Mouse (Mus musculus): ENCODE results near the gene Agbl4. TPM values are rescaled to one million over a fixed set of nuclear protein-coding genes. Genes with fewer than 3 reads are reported as not detected.

The Agbl4 gene
- polyA plus RNA-seq, 1 experiment from 2014 or later: 0.66 TPM

DNA sequence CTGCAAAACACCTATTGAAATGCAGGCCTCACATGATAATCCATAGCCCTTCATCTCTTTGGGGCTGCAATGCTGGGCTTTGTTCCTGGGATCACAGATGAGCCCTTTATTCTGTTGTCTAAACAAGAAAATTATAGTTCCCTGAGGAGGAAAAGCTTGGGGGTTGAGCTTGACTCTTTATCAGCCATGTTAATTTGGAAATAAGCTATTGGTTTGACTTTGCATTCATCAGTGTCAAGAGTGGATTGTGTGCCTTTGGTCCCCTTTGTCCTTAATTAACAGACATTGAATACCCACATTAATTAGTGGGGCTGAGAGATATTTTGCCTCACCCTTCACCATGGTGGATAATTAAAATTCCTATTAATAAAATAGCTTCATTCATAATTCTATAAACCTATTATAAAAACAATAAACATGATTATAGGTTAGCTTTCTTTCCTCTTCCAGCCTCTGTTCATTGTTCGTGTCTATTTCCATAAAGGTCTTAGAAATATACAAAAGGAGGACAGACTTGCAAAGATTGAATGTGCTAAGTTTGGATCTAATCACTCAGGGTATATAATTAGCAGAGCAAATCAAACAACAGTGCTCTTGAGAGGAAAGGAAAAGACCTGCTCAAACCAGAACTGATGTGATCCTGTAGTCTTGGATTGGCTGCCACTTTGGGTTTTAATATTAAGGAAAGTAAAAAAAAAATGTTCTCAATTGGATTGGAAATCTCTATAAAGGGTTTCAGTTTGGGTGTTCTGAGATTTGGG lies 607.4 kb downstream of the Agbl4 start:
- Histone ChIP-seq H3K36me3 (replicated peaks) (no peaks in the 10 kb centered on the region), H3K4me1 (peaks cover 13% of the 10 kb centered on the region), H3K27me3 (ENCODE audit: poor library complexity, severe bottlenecking) (peaks cover 44% of the 10 kb centered on the region), H3K9me3 (no peaks in the 10 kb centered on the region), H3K27ac (no peak overlapping the region), H3K4me3 (no peak overlapping the region)
- WGBS: 24% methylated on average over 1 of the region's 1 CpGs
- no peak for DNase-seq (ENCODE audit: extremely low spot score, low spot score)

DNA sequence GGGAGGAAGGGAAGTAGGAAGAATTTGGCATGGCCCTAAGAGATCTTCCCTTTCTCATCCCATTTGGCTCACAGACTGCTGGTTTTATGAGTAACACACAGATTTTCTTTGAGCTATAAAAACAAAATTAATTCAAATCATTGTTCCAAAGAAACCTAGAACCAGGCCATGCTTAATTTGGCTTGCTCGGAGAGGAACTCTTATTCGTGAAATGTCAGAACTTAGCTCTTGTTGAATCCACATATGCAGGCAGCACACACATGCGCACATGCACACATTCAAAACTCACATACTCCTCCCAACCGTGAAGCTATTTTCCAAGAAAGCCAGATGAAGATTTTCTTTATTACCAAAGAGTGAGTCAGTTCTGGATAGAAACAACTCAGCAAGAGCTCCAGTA lies 621.9 kb downstream of the Agbl4 start:
- 90% methylated on average over 4 of the region's 4 CpGs for WGBS
- H3K9me3 ChIP-seq: no peaks in the 10 kb centered on the region
- no peaks in the 10 kb centered on the region for H3K36me3 ChIP-seq (replicated peaks)
- no peak overlapping the region for H3K27ac ChIP-seq
- no peak for DNase-seq (ENCODE audit: extremely low spot score, low spot score)
- no peaks in the 10 kb centered on the region for H3K4me1 ChIP-seq
- no peak overlapping the region for H3K4me3 ChIP-seq
- no peaks in the 10 kb centered on the region for H3K27me3 ChIP-seq (ENCODE audit: poor library complexity, severe bottlenecking)

DNA sequence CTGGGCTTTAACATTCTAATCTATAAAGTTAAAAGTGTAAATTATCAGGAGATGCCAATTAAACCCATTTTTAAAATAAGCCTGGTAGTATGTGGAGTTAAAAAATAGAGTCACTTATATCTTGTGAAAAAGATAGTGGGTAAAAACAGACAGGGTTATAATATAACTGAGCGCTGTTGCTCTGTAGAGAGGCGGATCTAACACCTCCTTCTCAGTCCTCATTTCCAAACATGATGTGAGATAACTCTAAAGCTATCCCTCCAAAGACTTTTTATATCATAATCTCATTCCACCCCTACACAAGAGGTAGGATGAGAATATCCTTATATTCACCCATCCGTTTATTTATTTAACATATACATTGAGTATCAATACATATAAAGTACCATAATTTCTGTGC lies 669.9 kb downstream of the Agbl4 start:
- no peak for DNase-seq (ENCODE audit: extremely low spot score, low spot score)
- Histone ChIP-seq H3K27me3 (ENCODE audit: poor library complexity, severe bottlenecking) (no peaks in the 10 kb centered on the region), H3K4me3 (no peak overlapping the region), H3K27ac (no peak overlapping the region), H3K4me1 (no peaks in the 10 kb centered on the region), H3K36me3 (replicated peaks) (no peaks in the 10 kb centered on the region), H3K9me3 (no peaks in the 10 kb centered on the region)
- 96% methylated on average over 3 of the region's 3 CpGs for WGBS

DNA sequence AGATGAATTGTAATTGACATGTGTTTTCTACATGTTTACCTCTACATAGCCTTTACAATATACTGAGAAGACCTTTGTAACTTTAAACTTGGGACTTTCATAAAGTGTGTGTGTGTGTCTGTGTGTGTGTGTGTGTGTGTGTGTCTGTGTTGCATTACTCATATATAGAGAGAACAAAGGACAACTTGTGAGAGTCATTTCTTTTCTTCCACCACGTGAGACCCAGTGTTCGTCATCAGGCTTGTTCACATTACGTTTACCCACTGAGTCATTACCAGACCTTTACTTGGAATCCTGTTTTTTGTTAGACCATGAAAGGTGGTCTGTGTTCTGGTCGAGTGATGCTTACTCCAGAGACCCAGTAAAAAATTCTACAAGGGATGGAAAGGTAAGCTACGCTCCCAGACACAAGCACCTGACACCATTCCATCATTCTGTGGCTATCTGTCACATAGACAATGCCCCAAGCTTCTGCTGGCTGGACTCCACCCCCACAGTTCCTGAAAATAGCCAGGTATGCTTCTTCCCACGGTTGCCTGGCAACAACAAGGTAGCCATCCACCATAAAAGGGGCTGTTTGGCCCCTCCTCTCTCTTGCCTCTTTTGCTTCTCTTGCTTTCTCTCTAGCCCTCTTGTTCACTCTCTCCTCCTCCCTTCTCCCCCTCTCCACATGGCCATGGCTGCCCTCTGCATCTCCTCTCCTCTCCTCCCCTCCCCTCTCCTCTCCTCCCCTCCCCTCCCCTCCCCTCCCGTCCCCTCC lies 676.5 kb downstream of the Agbl4 start:
- Histone ChIP-seq H3K27ac (no peak overlapping the region), H3K4me1 (no peaks in the 10 kb centered on the region), H3K36me3 (replicated peaks) (no peaks in the 10 kb centered on the region), H3K27me3 (ENCODE audit: poor library complexity, severe bottlenecking) (no peaks in the 10 kb centered on the region), H3K9me3 (no peaks in the 10 kb centered on the region), H3K4me3 (no peak overlapping the region)
- WGBS: 83% methylated on average over 6 of the region's 7 CpGs
- DNase-seq (ENCODE audit: extremely low spot score, low spot score): no peak

DNA sequence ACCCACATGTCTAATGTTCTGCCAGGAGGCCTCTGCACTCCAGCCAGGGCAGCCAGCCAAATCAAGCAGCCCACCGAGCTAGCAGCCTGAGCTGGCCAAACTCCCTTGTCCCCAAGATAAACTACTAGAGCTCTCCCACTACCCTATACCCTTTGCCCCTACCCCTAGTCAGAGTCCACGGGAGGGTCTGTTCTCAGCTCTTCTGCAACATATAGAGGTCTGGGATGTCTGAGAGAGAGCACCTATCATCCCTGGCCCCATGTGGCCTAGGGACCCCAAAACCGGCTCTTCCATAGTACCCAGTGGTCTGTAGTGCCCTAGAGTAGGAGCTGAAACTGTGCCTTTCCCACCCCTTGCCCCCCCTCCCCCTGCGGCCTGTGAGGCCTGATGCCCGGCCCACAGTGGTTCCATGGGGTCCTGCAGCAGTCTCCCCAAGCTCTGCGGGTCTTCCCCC lies 677.3 kb downstream of the Agbl4 start:
- Histone ChIP-seq H3K4me3 (no peak overlapping the region), H3K4me1 (no peaks in the 10 kb centered on the region), H3K27ac (no peak overlapping the region), H3K9me3 (no peaks in the 10 kb centered on the region), H3K36me3 (replicated peaks) (no peaks in the 10 kb centered on the region), H3K27me3 (ENCODE audit: poor library complexity, severe bottlenecking) (no peaks in the 10 kb centered on the region)
- WGBS: 90% methylated on average over 6 of the region's 6 CpGs
- no peak for DNase-seq (ENCODE audit: extremely low spot score, low spot score)

DNA sequence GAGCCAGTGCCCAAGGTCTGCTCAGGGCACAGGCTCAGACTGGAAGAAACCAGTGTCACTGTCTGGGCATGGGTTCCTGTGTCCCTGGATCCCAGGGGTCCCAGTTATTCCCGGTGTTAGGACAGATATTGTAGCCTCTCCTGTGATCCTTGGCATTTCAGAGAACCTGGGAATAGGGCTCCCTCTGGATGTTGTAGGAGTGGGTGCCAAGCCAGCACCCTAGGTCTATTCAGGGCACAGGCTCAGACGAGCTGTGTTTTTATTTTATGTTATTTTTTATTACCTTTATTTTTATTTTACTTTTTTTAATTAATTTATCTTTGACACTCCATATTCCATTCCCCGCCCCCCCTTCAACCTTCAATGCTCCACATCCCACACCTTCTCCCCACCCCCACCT lies 680.3 kb downstream of the Agbl4 start:
- no peak for DNase-seq (ENCODE audit: extremely low spot score, low spot score)
- 91% methylated on average over 3 of the region's 3 CpGs for WGBS
- no peaks in the 10 kb centered on the region for H3K9me3 ChIP-seq
- H3K27me3 ChIP-seq (ENCODE audit: poor library complexity, severe bottlenecking): no peaks in the 10 kb centered on the region
- no peak overlapping the region for H3K27ac ChIP-seq
- no peaks in the 10 kb centered on the region for H3K4me1 ChIP-seq
- no peaks in the 10 kb centered on the region for H3K36me3 ChIP-seq (replicated peaks)
- H3K4me3 ChIP-seq: no peak overlapping the region

DNA sequence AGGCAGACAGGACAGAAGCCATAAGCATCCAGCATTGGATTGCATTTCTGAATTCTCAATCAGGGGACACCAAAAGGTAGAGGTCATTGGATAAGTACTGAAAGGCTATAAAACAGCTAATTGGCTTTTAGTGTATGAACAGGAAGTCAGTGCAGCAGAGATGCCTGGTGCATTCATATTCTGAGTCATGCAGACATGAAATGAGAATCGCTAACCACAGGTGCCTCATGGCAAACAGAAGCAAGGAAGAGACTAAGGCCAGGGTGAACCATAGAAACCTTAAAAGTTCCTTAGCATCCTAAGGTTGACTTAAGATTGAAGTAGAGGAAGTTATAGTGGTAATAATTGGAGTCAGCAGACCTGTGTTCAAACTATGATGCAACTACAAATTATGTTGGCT lies 687.9 kb downstream of the Agbl4 start:
- no peak overlapping the region for H3K4me3 ChIP-seq
- H3K27me3 ChIP-seq (ENCODE audit: poor library complexity, severe bottlenecking): no peaks in the 10 kb centered on the region
- WGBS: 86% methylated on average over 1 of the region's 1 CpGs
- H3K27ac ChIP-seq: no peak overlapping the region
- H3K36me3 ChIP-seq (replicated peaks): no peaks in the 10 kb centered on the region
- DNase-seq (ENCODE audit: extremely low spot score, low spot score): no peak
- H3K9me3 ChIP-seq: no peaks in the 10 kb centered on the region
- no peaks in the 10 kb centered on the region for H3K4me1 ChIP-seq

DNA sequence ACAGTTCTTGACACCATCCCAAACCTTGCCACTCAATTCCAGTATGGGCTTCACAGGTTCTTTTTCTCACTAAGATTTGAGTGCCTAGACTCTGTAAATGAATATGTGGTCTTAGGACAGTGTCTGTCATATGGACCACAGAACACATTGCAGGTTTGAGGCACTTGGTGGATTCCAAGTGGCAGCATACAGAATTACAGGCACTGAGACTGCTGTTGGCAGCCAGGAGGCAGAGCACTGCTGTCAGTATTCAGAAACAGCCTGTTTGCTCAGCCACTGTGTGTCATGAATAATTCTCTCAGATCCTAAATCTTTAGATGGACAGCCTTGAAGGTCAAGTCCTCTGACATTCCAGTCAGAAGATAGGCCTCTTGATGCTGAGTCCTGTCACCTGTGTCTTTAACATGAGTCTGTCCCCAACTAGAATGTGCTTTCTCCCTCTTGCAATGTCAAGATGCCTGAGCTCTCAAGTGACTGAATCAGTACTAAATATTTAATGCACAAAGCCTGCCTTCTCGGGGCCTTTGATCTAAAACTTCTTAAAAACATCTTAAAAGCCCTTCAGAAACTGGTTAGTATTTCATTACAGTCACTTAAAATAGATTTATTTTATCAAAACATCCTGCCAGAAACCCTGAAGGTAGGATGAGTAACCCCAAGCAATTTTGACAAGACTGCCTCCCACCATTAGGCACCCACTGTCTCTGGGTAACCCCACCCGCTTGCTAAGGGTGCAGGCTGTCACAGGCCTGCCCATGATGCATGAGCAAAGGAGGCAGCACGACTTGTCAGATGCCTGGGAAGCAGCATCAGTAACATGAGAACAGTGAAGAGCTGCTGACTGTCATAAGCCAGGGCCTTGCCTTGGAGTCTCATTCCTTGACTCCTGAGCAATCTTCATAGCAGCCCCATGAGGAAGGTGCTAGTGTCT lies 739.0 kb downstream of the Agbl4 start:
- 69% methylated on average over 3 of the region's 3 CpGs for WGBS
- Histone ChIP-seq H3K36me3 (replicated peaks) (no peaks in the 10 kb centered on the region), H3K4me3 (no peak overlapping the region), H3K27me3 (ENCODE audit: poor library complexity, severe bottlenecking) (no peaks in the 10 kb centered on the region), H3K27ac (no peak overlapping the region), H3K9me3 (no peaks in the 10 kb centered on the region), H3K4me1 (peaks cover 6% of the 10 kb centered on the region)
- no peak for DNase-seq (ENCODE audit: extremely low spot score, low spot score)

DNA sequence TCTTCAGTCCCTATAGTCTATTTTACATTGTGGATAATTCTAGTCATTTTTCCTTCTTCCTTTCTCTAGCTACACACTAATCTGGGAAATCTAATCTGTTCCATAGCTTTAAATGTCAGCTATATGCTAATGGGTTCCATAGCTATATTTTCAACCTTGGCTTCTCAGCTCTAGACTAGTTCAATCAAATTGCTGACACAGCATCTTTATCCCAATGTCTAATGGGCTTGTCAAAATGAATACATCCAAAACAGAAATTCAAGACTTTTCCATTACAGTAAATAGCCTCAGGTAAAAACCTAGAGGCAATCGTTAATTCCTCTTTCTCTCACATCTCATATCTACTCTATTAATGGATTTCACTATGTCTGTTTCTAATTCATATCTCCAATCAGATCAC lies 750.3 kb downstream of the Agbl4 start:
- Histone ChIP-seq H3K4me1 (no peaks in the 10 kb centered on the region), H3K27me3 (ENCODE audit: poor library complexity, severe bottlenecking) (no peaks in the 10 kb centered on the region), H3K27ac (no peak overlapping the region), H3K4me3 (no peak overlapping the region), H3K9me3 (no peaks in the 10 kb centered on the region), H3K36me3 (replicated peaks) (no peaks in the 10 kb centered on the region)
- DNase-seq (ENCODE audit: extremely low spot score, low spot score): no peak
- WGBS: 89% methylated on average over 1 of the region's 1 CpGs

DNA sequence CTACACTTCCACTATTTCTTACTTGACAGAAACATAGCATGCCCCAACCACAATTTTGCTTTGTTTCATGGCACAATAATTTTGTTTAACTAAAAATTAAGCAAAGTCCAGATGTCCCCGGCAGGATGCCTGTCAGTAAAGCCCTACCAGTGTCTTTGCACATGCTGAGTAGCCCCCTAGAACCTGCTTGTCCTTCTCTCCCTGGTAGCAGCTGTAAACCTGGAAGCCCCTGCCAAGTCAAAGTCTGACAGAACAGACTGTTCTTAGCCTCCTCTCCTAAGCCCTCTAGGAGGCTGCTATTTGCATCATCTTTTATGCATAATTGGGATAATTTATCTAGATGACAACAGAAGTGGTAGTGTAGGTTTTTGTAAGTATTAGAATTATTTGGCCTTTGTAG lies 758.4 kb downstream of the Agbl4 start:
- Histone ChIP-seq H3K27ac (no peak overlapping the region), H3K4me3 (no peak overlapping the region), H3K36me3 (replicated peaks) (no peaks in the 10 kb centered on the region), H3K9me3 (no peaks in the 10 kb centered on the region), H3K27me3 (ENCODE audit: poor library complexity, severe bottlenecking) (no peaks in the 10 kb centered on the region), H3K4me1 (no peaks in the 10 kb centered on the region)
- WGBS: 91% methylated on average over 1 of the region's 1 CpGs
- no peak for DNase-seq (ENCODE audit: extremely low spot score, low spot score)

DNA sequence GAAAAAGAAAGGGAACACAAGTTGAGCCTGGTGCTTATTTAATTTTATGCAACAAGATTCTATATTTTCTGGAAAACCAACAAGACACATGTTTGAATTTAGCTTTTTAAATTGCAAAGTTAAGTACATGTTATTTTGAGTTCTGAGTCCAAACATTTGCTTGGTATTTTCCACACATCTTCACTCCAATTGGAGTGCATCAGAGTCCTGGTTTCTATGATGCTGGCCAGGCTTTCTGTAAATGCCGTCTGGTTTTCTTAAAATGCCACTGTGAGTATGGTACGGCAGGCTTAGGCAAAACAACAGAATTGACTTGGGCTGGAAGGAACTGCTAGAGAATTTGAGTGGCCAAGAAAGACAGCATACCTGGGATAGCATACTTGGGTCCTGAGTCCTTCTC lies 784.0 kb downstream of the Agbl4 start:
- H3K4me1 ChIP-seq: peaks cover 12% of the 10 kb centered on the region; the same call in 1 of the 2 replicates
- no peak overlapping the region for H3K4me3 ChIP-seq
- H3K27me3 ChIP-seq (ENCODE audit: poor library complexity, severe bottlenecking): no peaks in the 10 kb centered on the region
- no peak for DNase-seq (ENCODE audit: extremely low spot score, low spot score)
- H3K27ac ChIP-seq: no peak overlapping the region
- no peaks in the 10 kb centered on the region for H3K36me3 ChIP-seq (replicated peaks)
- H3K9me3 ChIP-seq: no peaks in the 10 kb centered on the region
- 91% methylated on average over 2 of the region's 2 CpGs for WGBS

DNA sequence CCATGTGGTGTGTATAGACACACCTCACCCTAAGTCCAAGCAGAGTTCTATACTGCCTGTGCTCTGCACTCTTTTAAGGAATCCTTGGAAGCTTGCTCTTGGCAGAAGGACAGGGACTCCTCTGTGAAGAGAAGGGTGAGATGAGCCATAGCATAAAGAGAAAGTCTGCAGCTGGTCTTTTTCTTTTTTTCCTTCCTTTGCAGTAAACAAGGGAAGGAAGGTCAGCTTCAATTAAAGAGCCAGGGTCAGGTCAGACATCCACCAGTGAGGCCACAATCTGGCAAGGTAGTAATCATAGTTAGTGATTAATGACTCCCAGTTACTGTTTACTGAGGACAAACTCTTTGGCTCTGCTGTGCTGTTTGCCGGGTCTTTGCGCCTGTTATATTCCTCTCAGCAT lies 802.6 kb downstream of the Agbl4 start:
- Histone ChIP-seq H3K36me3 (replicated peaks) (no peaks in the 10 kb centered on the region), H3K4me1 (0 out of 2 replicates have a peak, but pooled peaks cover 4% of the 10 kb centered on the region), H3K27ac (no peak overlapping the region), H3K9me3 (no peaks in the 10 kb centered on the region), H3K4me3 (no peak overlapping the region), H3K27me3 (ENCODE audit: poor library complexity, severe bottlenecking) (no peaks in the 10 kb centered on the region)
- no peak for DNase-seq (ENCODE audit: extremely low spot score, low spot score)
- WGBS: 78% methylated on average over 2 of the region's 2 CpGs

All from forebrain, embryonic 10.5 days (tissue).